30 mouse cellular contexts compared by ENCODE assay signal in the genomic region with DNA sequence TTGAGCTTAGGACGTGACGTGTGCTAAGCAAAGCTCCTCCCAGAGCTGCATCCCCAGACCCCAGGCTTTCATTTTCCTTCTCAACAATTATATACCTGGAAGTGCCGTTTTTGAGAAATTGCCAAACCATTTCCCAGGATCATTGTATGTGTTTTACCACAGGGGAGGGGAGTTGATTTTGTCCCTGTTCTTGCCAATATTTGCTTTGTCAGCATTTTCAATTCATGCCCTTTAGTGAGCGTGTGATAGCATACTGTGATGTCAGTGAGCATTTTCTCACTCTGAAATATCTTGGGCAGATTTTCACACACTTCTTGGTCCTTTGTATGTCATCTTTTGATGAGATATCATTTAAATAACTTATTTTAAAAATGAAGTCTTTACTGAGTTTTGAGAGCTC.
"Had no signal": no experiment of that assay in that cellular context is flagged by ENCODE, and none has a peak within 500 bp of the region (broad histone marks: within the 10 kb centered on the region; RNA-seq: fewer than 3 reads in every experiment).

No protein-coding gene starts in this region.

- DNase-seq: heart, postnatal 10 days; heart, postnatal 14 days; heart, postnatal 36 days; heart, postnatal 4 days; kidney, adult 11 months; kidney, adult 18-20 months; kidney, adult 2 months; kidney, adult 8-10 months; kidney, adult 9 months; kidney, postnatal 10 days; kidney, postnatal 14 days; kidney, postnatal 25 days; kidney, postnatal 36 days; kidney, postnatal 4 days; layer of hippocampus, adult 9-11 months; layer of hippocampus, postnatal 36 days had no signal

- H3K4me2 ChIP-seq: heart, embryonic 12.5 days; heart, embryonic 13.5 days; heart, embryonic 15.5 days; hindbrain, embryonic 12.5 days; hindbrain, embryonic 13.5 days; hindbrain, embryonic 14.5 days; hindbrain, embryonic 15.5 days; intestine, embryonic 15.5 days; kidney, embryonic 15.5 days had no signal

- H3K4me1 ChIP-seq: intestine, embryonic 15.5 days had no signal

- H3K36me3 ChIP-seq: heart, embryonic 12.5 days; heart, embryonic 13.5 days; heart, embryonic 15.5 days; hindbrain, embryonic 10.5 days; hindbrain, embryonic 12.5 days; hindbrain, embryonic 13.5 days; hindbrain, embryonic 15.5 days; intestine, embryonic 15.5 days; kidney, embryonic 15.5 days had no signal

- H3K9ac ChIP-seq: heart, embryonic 12.5 days; heart, embryonic 13.5 days; heart, embryonic 15.5 days; hindbrain, embryonic 12.5 days; hindbrain, embryonic 13.5 days; hindbrain, embryonic 14.5 days; hindbrain, embryonic 15.5 days; intestine, embryonic 15.5 days; kidney, embryonic 15.5 days had no signal

- H3K27ac ChIP-seq: heart, embryonic 13.5 days; heart, embryonic 15.5 days; hindbrain, embryonic 10.5 days; hindbrain, embryonic 12.5 days; hindbrain, embryonic 13.5 days; hindbrain, embryonic 14.5 days; hindbrain, embryonic 15.5 days; hindbrain, postnatal 0 days; intestine, embryonic 15.5 days; kidney, embryonic 15.5 days; kidney, postnatal 0 days; layer of hippocampus, adult 2 months; left cerebral cortex, adult 2 months had no signal

- H3K27me3 ChIP-seq: heart, embryonic 12.5 days; heart, embryonic 13.5 days; heart, embryonic 15.5 days; hindbrain, embryonic 12.5 days; hindbrain, embryonic 13.5 days; hindbrain, embryonic 15.5 days; intestine, embryonic 15.5 days; kidney, embryonic 15.5 days had no signal

- H3K4me3 ChIP-seq: heart, embryonic 12.5 days; heart, embryonic 13.5 days; heart, embryonic 15.5 days; hindbrain, embryonic 10.5 days; hindbrain, embryonic 12.5 days; hindbrain, embryonic 13.5 days; hindbrain, embryonic 15.5 days; intestine, embryonic 15.5 days; kidney, embryonic 15.5 days; layer of hippocampus, adult 2 months; left cerebral cortex, adult 2 months had no signal

- H3K9me3 ChIP-seq: heart, embryonic 12.5 days; heart, embryonic 13.5 days; heart, embryonic 15.5 days; hindbrain, embryonic 10.5 days; hindbrain, embryonic 12.5 days; hindbrain, embryonic 13.5 days; hindbrain, embryonic 15.5 days; intestine, embryonic 15.5 days; kidney, embryonic 15.5 days had no signal
